Mouse (Mus musculus) liver, adult 2 months (tissue): ENCODE data around the gene Antxr2.

ENCODE experiments used
- CTCF ChIP-seq: fragments of 200-500 bp; IDR thresholded peaks from 2 replicates; pipeline ENCODE4 v1.5.1; 2011; ENCODE audit warnings: low read depth, low read length, control low read depth
- POLR2A ChIP-seq: fragments of 200-500 bp; IDR thresholded peaks from 2 replicates; pipeline ENCODE4 v1.6.1; 2011; ENCODE audit warnings: low read length, control low read depth; ENCODE audit not compliant: insufficient read depth; ENCODE audit errors: extremely low read depth

GRCm38 (mm10) chr5:97835418-97835817, 195.4 kb downstream of the Antxr2 start:
- TF ChIP-seq CTCF (no peak), POLR2A (no peak)
